Mouse (Mus musculus): ENCODE measurements around the gene Chst11. TPM values are rescaled to one million over a fixed set of nuclear protein-coding genes. Genes with fewer than 3 reads are reported as not detected.

The Chst11 gene
- total and polyA plus RNA-seq, 2 experiments from 2014 or later, result 0.57 to 6.6 TPM

- no peak overlapping the region for H3K4me2 ChIP-seq (ENCODE audit: low read depth, low read length)
- no peak overlapping the region for H3K4me3 ChIP-seq (ENCODE audit: low read depth, low read length)
- H3K36me3 ChIP-seq (replicated peaks; ENCODE audit: control insufficient read depth, insufficient read depth, low read length), result no peaks in the 10 kb centered on the region
- no peaks in the 10 kb centered on the region for H3K27me3 ChIP-seq (ENCODE audit: control insufficient read depth, insufficient read depth, low read length)
- peaks cover 4% of the 10 kb centered on the region for H3K4me1 ChIP-seq (ENCODE audit: control insufficient read depth, insufficient read depth)
- ATAC-seq (ENCODE audit: insufficient read depth, low read depth) (no peak), DNase-seq (ENCODE audit: low spot score) (no peak)
- H3K27ac ChIP-seq (ENCODE audit: low read depth), result no peak overlapping the region
- WGBS, result 51% methylated on average over 5 of the region's 5 CpGs
- H3K9ac ChIP-seq (replicated peaks; ENCODE audit: low read depth, low read length), result no peak overlapping the region
- no peak for TF ChIP-seq EP300 (IDR thresholded peaks at IDR 0.05; ENCODE audit: low read depth)
- no peak for TF ChIP-seq CTCF (IDR thresholded peaks at IDR 0.05; ENCODE audit: low read depth)
- no peaks in the 10 kb centered on the region for H3K9me3 ChIP-seq (replicated peaks; ENCODE audit: control insufficient read depth, low read length)
These were observed 15.7 kb upstream of the Chst11 start for GRCm38 (mm10) chr10:82969612-82970011.

- TF ChIP-seq CTCF (IDR thresholded peaks at IDR 0.05; ENCODE audit: low read depth), result no peak
- Histone ChIP-seq H3K4me1 (ENCODE audit: control insufficient read depth, insufficient read depth) (peaks cover 4% of the 10 kb centered on the region), H3K4me3 (ENCODE audit: low read depth, low read length) (no peak overlapping the region), H3K9ac (replicated peaks; ENCODE audit: low read depth, low read length) (no peak overlapping the region), H3K27me3 (ENCODE audit: control insufficient read depth, insufficient read depth, low read length) (no peaks in the 10 kb centered on the region), H3K27ac (ENCODE audit: low read depth) (no peak overlapping the region), H3K9me3 (replicated peaks; ENCODE audit: control insufficient read depth, low read length) (no peaks in the 10 kb centered on the region), H3K4me2 (ENCODE audit: low read depth, low read length) (no peak overlapping the region), H3K36me3 (replicated peaks; ENCODE audit: control insufficient read depth, insufficient read depth, low read length) (no peaks in the 10 kb centered on the region)
- ATAC-seq (ENCODE audit: insufficient read depth, low read depth), result no peak
- no peak for DNase-seq (ENCODE audit: low spot score)
- WGBS, result 21% methylated on average over 11 of the region's 11 CpGs
These were observed 13.7 kb upstream of the Chst11 start for GRCm38 (mm10) chr10:82971549-82971948.

GRCm38 (mm10) chr10:82974201-82974600 is 11.1 kb upstream of the Chst11 start:
- DNase-seq (ENCODE audit: low spot score) (no peak), ATAC-seq (ENCODE audit: insufficient read depth, low read depth) (no peak)
- no peak for TF ChIP-seq EP300 (IDR thresholded peaks at IDR 0.05; ENCODE audit: low read depth)
- TF ChIP-seq CTCF (IDR thresholded peaks at IDR 0.05; ENCODE audit: low read depth), result no peak
- Histone ChIP-seq H3K4me3 (ENCODE audit: low read depth, low read length) (no peak overlapping the region), H3K36me3 (replicated peaks; ENCODE audit: control insufficient read depth, insufficient read depth, low read length) (no peaks in the 10 kb centered on the region), H3K4me1 (ENCODE audit: control insufficient read depth, insufficient read depth) (peaks cover 4% of the 10 kb centered on the region), H3K4me2 (ENCODE audit: low read depth, low read length) (no peak overlapping the region), H3K27me3 (ENCODE audit: control insufficient read depth, insufficient read depth, low read length) (no peaks in the 10 kb centered on the region), H3K9me3 (replicated peaks; ENCODE audit: control insufficient read depth, low read length) (no peaks in the 10 kb centered on the region), H3K27ac (ENCODE audit: low read depth) (no peak overlapping the region), H3K9ac (replicated peaks; ENCODE audit: low read depth, low read length) (no peak overlapping the region)
- WGBS, result 78% methylated on average over 5 of the region's 5 CpGs

GRCm38 (mm10) chr10:82974627-82975177 is 10.6 kb upstream of the Chst11 start:
- no peaks in the 10 kb centered on the region for H3K9me3 ChIP-seq (replicated peaks; ENCODE audit: control insufficient read depth, low read length)
- no peak for ATAC-seq (ENCODE audit: insufficient read depth, low read depth)
- no peak overlapping the region for H3K4me3 ChIP-seq (ENCODE audit: low read depth, low read length)
- no peaks in the 10 kb centered on the region for H3K36me3 ChIP-seq (replicated peaks; ENCODE audit: control insufficient read depth, insufficient read depth, low read length)
- no peak overlapping the region for H3K4me2 ChIP-seq (ENCODE audit: low read depth, low read length)
- 70% methylated on average over 6 of the region's 6 CpGs for WGBS
- TF ChIP-seq EP300 (IDR thresholded peaks at IDR 0.05; ENCODE audit: low read depth) (no peak), CTCF (IDR thresholded peaks at IDR 0.05; ENCODE audit: low read depth) (no peak)
- H3K27ac ChIP-seq (ENCODE audit: low read depth), result no peak overlapping the region
- H3K27me3 ChIP-seq (ENCODE audit: control insufficient read depth, insufficient read depth, low read length), result no peaks in the 10 kb centered on the region
- no peak for DNase-seq (ENCODE audit: low spot score)
- no peak overlapping the region for H3K9ac ChIP-seq (replicated peaks; ENCODE audit: low read depth, low read length)
- peaks cover 4% of the 10 kb centered on the region for H3K4me1 ChIP-seq (ENCODE audit: control insufficient read depth, insufficient read depth)

- Histone ChIP-seq H3K9me3 (replicated peaks; ENCODE audit: control insufficient read depth, low read length) (no peaks in the 10 kb centered on the region), H3K4me2 (ENCODE audit: low read depth, low read length) (no peak overlapping the region), H3K36me3 (replicated peaks; ENCODE audit: control insufficient read depth, insufficient read depth, low read length) (no peaks in the 10 kb centered on the region), H3K4me3 (ENCODE audit: low read depth, low read length) (no peak overlapping the region), H3K27me3 (ENCODE audit: control insufficient read depth, insufficient read depth, low read length) (no peaks in the 10 kb centered on the region), H3K27ac (ENCODE audit: low read depth) (no peak overlapping the region), H3K9ac (replicated peaks; ENCODE audit: low read depth, low read length) (no peak overlapping the region), H3K4me1 (ENCODE audit: control insufficient read depth, insufficient read depth) (peaks cover 4% of the 10 kb centered on the region)
- no peak for ATAC-seq (ENCODE audit: insufficient read depth, low read depth)
- 80% methylated on average over 15 of the region's 15 CpGs for WGBS
- DNase-seq (ENCODE audit: low spot score), result no peak
- TF ChIP-seq CTCF (IDR thresholded peaks at IDR 0.05; ENCODE audit: low read depth), result no peak
- TF ChIP-seq EP300 (IDR thresholded peaks at IDR 0.05; ENCODE audit: low read depth), result no peak
These were observed 9.5 kb upstream of the Chst11 start for GRCm38 (mm10) chr10:82975806-82976205.

- Histone ChIP-seq H3K4me3 (ENCODE audit: low read depth, low read length) (no peak overlapping the region), H3K27ac (ENCODE audit: low read depth) (no peak overlapping the region), H3K27me3 (ENCODE audit: control insufficient read depth, insufficient read depth, low read length) (peaks cover 7% of the 10 kb centered on the region; the same call in 1 of the 2 replicates), H3K4me1 (ENCODE audit: control insufficient read depth, insufficient read depth) (peaks cover 8% of the 10 kb centered on the region), H3K36me3 (replicated peaks; ENCODE audit: control insufficient read depth, insufficient read depth, low read length) (no peaks in the 10 kb centered on the region), H3K9me3 (replicated peaks; ENCODE audit: control insufficient read depth, low read length) (no peaks in the 10 kb centered on the region), H3K9ac (replicated peaks; ENCODE audit: low read depth, low read length) (no peak overlapping the region), H3K4me2 (ENCODE audit: low read depth, low read length) (no peak overlapping the region)
- ATAC-seq (ENCODE audit: insufficient read depth, low read depth) (no peak), DNase-seq (ENCODE audit: low spot score) (no peak)
- TF ChIP-seq CTCF (IDR thresholded peaks at IDR 0.05; ENCODE audit: low read depth) (no peak), EP300 (IDR thresholded peaks at IDR 0.05; ENCODE audit: low read depth) (no peak)
- 70% methylated on average over 3 of the region's 3 CpGs for WGBS
These were observed 3.0 kb upstream of the Chst11 start for GRCm38 (mm10) chr10:82982286-82982685.
